Mouse (Mus musculus) lung, postnatal 0 days (tissue): ENCODE results near the gene Chd3.

Experiments
- CTCF ChIP-seq: IDR thresholded peaks from 2 replicates; pipeline ENCODE4 v1.5.1; 2016; ENCODE audit warnings: antibody characterized with exemption, mild to moderate bottlenecking
- EP300 ChIP-seq: IDR thresholded peaks from 2 replicates; pipeline ENCODE4 v1.6.1; 2016; ENCODE audit warnings: antibody characterized with exemption, mild to moderate bottlenecking, control low read depth

DNA sequence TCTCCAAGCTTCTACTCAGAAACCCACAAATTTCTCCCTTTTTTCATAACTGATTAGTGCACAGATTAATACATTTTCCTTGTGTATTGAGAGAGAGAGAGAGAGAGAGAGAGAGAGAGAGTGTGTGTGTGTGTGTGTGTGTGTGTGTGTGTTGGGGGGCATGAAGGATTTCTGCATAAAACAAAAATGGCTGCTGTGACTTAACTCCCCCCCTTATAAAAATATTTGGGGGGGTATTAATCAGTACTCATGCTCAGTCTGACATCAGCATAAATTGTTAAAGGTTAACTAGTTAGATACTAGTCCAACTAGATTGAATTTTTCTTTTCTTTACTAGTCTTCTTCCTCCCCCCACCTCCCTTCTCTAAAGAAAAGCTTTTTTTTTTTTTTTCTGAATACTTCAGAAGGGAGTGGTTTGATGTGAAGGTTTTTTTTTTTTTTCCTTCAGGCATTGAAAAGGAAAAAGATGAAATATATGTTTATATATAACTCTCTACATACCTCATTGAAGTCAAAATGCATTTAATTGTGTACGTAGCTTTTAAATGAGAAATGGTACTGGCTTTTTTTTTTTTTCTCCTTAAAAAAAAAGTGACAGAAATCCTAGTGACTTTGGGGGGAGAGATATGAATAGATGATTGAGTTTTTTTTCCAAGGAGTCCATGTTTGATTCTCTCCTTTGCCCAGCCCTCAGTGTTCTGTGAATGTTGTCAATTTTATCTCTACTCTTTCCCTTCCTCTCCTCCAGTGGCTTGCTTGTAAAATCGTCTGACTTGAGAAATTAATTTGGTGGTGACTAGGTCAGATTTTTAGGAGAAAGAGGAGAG is 997 bp upstream of the Chd3 start:
- TF ChIP-seq EP300 (no peak), CTCF (no peak)
